Mouse (Mus musculus): ENCODE measurements at regions not wholly inside any gene's neighbourhood (a gene's known extent, or its start where the extent isn't known, plus 50 kb on each side); places are given as distances from the start of the nearest gene placed in this dataset.

GRCm38 (mm10) chr3:148032532-148032931 lies 957.8 kb downstream of the Adgrl2 start:
- TF ChIP-seq CTCF (IDR thresholded peaks at IDR 0.05; ENCODE audit: control insufficient read depth, insufficient read depth, insufficient read length) (no peak), MAX (IDR thresholded peaks at IDR 0.05) (no peak), USF1 (IDR thresholded peaks at IDR 0.05; ENCODE audit: low read depth) (no peak), FOSL1 (IDR thresholded peaks at IDR 0.05; ENCODE audit: insufficient read depth, low read length, poor library complexity, severe bottlenecking) (no peak)
